Mouse (Mus musculus) heart, adult 9 months (tissue): ENCODE measurements around the gene Npas3.

Source experiments
- DNase-seq, 2 experiments: peaks; one replicate each; pipeline ENCODE4 v3.0.0; 2022; ENCODE audit warnings: low spot score in 2 of 2

Npas3 gene

GRCm38 (mm10) chr12:53789501-53789900 is 541.0 kb downstream of the Npas3 start:
- no peak for DNase-seq

- no peak for DNase-seq
Observed at GRCm38 (mm10) chr12:53794718-53795400, 546.4 kb downstream of the Npas3 start.

GRCm38 (mm10) chr12:53801831-53802230 is 553.4 kb downstream of the Npas3 start:
- DNase-seq: no peak

- DNase-seq: no peak
Observed at GRCm38 (mm10) chr12:53802381-53802780, 553.9 kb downstream of the Npas3 start.

GRCm38 (mm10) chr12:53810081-53810480 is 561.6 kb downstream of the Npas3 start:
- no peak for DNase-seq

- no peak for DNase-seq
Observed at GRCm38 (mm10) chr12:53814291-53814690, 565.8 kb downstream of the Npas3 start.

- DNase-seq: no peak
Observed at GRCm38 (mm10) chr12:53819982-53820381, 571.5 kb downstream of the Npas3 start.

GRCm38 (mm10) chr12:53822881-53823280 is 574.4 kb downstream of the Npas3 start:
- no peak for DNase-seq

- no peak for DNase-seq
Observed at GRCm38 (mm10) chr12:53825251-53825650, 576.8 kb downstream of the Npas3 start.

GRCm38 (mm10) chr12:53825898-53826605 is 577.6 kb downstream of the Npas3 start:
- peak; percentile 3 to 11 for DNase-seq

GRCm38 (mm10) chr12:53826812-53827211 is 578.3 kb downstream of the Npas3 start:
- DNase-seq: no peak

GRCm38 (mm10) chr12:53832590-53832989 is 584.1 kb downstream of the Npas3 start:
- no peak for DNase-seq

GRCm38 (mm10) chr12:53833348-53833747 is 584.9 kb downstream of the Npas3 start:
- no peak for DNase-seq

GRCm38 (mm10) chr12:53836031-53836790 is 587.7 kb downstream of the Npas3 start:
- no peak for DNase-seq

- no peak for DNase-seq
Observed at GRCm38 (mm10) chr12:53837408-53837807, 588.9 kb downstream of the Npas3 start.

GRCm38 (mm10) chr12:53838541-53838940 is 590.1 kb downstream of the Npas3 start:
- no peak for DNase-seq

- DNase-seq: no peak
Observed at GRCm38 (mm10) chr12:53841928-53842671, 593.6 kb downstream of the Npas3 start.

- DNase-seq: no peak
Observed at GRCm38 (mm10) chr12:53843626-53844025, 595.1 kb downstream of the Npas3 start.

- DNase-seq: no peak
Observed at GRCm38 (mm10) chr12:53846154-53846665, 597.7 kb downstream of the Npas3 start.

- no peak for DNase-seq
Observed at GRCm38 (mm10) chr12:53849263-53849662, 600.8 kb downstream of the Npas3 start.

- no peak for DNase-seq
Observed at GRCm38 (mm10) chr12:53852432-53852831, 604.0 kb downstream of the Npas3 start.

GRCm38 (mm10) chr12:53860176-53860575 is 611.7 kb downstream of the Npas3 start:
- DNase-seq: no peak
